Mouse (Mus musculus) frontal cortex, postnatal 36 days (tissue): ENCODE measurements around the gene Cdkn2d.
A peak's percentile ranks its signal among the peaks of the same experiment; 100 is the strongest.
"Not testable (repeated sequence)": the region's sequence is repeated elsewhere in the genome, so short reads cannot be mapped to it uniquely, and the experiment has no call there.

Source experiments
- DNase-seq, 2 experiments: peaks; one replicate each; pipeline ENCODE4 v3.0.0; 2022; ENCODE audit warnings: low spot score in 2 of 2

The Cdkn2d gene

DNA sequence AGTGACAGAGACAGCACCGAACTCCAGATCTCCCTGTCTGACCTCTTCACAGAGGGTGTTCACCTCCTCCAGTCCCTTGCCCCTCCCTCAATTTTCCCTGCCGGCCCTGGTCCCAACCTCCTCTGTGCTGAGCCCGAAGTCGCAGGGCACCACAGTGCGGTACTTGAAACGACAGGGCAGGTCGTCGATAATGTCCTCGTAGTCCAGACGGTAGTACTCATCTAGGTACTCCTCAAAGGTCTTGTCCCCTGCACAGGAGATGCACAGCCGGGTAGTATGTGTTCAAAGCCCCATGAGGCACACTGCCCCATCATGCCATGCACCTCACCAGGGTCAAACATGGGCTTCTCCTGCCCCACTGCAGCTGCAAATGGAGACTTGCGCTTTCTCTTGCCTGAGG is 15.5 kb downstream of the Cdkn2d start:
- DNase-seq: no peak

DNA sequence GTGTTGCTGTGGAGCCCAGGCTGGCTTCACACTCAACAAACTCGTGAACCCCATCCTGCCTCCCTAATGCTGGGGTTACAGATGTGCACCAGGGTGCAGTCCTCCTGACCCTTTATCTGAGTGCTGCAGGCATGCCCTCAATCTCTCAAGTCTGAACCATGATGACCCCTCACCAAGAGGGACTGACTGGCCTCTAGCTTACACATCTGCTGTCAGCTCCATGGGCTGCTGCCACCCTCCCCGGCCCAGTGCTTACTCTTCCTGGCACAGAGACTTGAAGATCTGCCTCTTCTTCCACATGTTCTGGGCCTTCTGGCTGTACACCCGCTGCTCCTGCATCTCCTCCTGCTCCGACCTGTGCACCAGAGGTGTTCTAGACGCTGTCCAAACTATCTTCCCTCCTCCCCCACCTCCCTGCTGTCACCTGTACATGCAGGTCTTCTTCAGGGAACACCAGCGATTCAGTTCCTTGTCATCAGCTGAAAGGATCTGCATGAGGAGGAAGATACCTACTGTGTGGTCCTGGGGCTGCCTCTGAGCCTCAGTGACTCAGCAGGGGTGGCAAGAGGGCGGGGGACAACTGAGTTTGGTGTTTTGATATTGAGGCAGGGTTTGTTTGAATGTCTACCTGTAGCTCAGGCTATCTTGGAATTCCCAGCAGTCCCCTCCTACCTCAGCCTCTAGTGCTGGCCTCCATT is 16.0 kb downstream of the Cdkn2d start:
- DNase-seq: no peak

DNA sequence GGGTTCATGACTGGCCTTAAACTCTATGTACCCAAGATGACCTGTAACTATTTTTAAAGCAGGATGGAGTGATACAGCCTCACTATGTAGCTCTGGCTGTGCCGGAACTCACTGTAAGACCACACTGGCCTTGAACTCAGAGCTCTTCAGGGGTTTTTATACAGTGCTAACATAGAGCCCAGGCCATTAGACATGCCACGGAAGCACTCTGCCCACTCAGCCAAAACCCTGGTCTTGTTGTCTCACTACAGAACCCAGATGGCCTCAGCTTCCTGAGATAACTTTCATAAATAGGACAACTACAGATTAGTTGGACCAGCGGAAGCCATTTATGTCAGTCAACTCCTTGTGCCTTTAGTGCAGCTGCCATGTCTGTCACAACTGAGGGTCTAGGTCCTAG is 16.9 kb downstream of the Cdkn2d start:
- DNase-seq: no peak

DNA sequence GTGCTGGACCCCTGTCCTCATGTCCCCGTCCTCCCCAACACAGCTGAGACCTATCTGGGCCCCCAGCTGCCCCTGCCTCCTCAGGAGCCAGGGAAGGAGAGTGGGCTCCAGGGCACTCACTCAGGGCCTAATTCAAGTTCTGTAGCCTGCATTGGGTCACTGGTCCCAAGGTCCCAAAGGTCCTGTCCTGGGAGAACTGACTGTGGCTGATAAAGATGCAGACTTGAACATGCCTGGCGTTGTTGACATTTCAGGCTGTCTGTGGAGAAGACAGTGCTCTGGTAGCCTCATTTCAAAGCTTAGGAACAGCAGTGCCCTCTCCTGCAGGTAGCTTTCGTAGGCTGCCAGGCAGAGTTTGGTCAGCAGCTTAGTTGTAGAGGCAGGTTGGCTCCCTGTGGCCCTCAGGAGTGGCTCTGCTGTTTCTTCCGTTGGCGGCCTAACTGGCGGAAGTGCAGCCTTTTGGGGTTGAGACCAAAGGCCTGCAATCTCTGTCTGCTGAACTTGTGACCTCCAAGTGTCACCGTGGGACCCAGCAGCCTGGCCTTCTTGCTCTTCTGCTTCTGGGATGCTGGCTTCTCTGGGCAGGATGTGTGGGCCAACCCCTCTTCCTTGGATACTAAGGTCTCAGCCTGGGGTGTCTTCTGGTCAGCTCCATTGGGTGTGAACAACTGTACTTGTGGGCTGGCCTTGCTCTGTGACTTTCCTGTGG is 17.5 kb downstream of the Cdkn2d start:
- no peak for DNase-seq

DNA sequence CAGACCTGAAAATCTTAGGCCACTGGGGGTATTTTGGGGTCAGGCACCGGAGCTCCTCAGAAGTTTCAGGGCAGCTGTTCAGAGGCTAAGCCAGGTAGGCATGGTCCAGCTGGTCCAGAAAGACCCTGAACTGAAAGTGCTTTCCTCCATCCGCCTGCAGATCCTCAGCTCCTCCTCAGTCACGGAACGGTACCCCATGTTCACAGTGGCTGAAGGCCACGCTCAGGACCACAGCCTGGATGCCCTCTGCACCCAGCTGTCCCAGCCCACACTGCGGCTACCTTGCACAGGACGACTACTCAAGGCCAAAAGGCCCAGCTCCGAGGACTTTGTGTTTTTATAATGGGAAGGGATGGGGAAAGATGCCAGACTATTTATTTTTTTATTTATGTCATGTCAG is 18.1 kb downstream of the Cdkn2d start:
- no peak for DNase-seq

- no peak for DNase-seq
Measured at GRCm38 (mm10) chr9:21272391-21272790, 18.8 kb downstream of the Cdkn2d start.

- not testable (repeated sequence) for DNase-seq
Measured at GRCm38 (mm10) chr9:21269590-21269989, 21.6 kb downstream of the Cdkn2d start.

- DNase-seq: no peak
Measured at GRCm38 (mm10) chr9:21268305-21268704, 22.9 kb downstream of the Cdkn2d start.

GRCm38 (mm10) chr9:21266889-21267288 is 24.3 kb downstream of the Cdkn2d start:
- no peak for DNase-seq

GRCm38 (mm10) chr9:21265611-21266010 is 25.6 kb downstream of the Cdkn2d start:
- no peak for DNase-seq

DNA sequence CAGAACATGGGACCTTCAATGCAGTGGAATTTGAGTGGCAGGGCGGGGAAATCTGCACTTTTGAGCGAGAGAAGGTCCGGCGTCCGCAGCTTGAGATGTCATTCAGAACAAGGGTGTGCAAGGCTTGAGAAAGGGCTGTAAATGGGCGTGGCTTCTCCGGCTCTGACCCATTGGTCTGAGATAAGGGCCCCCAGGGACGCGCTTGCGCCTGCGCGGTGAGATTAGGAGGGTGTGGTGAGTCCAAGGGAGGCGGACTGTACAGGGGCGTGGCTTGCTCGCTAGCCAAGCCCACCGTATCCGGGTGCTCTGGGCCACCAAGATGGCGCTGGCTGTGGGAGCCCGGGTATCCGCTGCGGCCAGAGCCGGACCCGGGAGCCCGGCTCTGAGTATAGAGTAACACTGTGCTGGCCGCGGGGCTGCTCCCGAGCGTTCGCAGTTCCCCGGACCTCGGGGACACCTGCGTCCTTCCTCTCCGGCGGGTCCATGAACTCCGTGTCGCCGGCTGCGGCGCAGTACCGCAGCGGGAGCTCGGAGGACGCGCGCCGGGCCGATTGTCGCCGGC is 26.1 kb downstream of the Cdkn2d start, which contains the start of gene Atg4d:
Atg4d (plus strand) TSS at position 294 of the 562 bp plus-strand sequence.
- DNase-seq: peak; percentile 95 to 96

DNA sequence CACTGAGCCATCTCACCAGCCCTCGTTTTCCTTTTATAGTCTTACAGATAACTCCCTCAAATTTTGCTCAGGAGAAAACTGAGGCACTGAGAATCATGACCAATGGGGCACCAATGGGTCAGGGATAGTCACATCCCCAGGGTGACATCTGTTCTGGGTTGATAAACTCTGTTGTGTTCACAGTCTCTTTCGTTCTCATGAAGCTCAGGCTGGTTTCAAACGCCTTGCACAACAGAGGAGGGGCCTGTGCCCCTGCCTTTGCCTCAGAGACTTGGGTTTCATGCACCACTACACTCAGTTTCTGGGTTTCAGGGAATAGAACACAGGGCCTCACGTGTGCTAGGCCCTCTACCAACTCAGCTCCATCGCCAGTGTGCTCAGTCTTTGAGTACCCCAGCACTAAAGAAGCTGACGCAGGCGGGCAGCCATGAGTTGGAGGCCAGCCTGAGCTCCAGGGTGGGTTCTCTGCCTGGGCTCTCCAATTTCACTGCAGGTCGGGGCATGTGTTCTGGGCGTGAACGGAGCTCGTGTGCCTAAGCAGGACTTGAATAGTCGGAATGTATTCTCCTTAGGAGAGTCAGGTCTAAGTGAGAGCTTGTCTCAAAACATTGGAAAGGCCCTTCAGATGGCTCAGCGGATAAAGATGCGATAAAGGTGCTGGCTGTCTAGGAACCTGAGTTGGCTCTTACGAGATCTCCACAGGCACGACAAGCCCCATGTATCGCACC is 26.8 kb downstream of the Cdkn2d start:
- DNase-seq: no peak

GRCm38 (mm10) chr9:21261831-21262230 is 29.4 kb downstream of the Cdkn2d start:
- DNase-seq: no peak

- no peak for DNase-seq
Measured at GRCm38 (mm10) chr9:21260491-21261040, 30.6 kb downstream of the Cdkn2d start.

DNA sequence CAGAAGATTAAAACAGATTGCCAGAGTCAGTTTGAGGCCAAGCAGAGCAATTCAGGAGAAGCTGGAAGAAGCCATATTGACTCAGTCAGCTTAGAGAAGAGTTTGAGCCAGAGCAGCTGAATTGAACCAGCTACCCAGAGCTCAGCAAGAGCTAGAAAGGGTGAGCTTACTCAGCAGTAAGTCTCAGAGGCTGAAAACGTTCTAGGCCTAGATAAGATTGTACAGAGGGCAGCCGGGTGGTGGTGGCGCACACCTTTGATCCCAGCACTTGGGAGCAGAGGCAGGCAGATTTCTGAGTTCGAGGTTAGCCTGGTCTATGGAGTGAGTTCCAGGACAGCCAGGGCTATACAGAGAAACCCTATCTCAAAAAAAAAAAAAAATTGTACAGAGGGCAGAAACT is 34.9 kb downstream of the Cdkn2d start:
- DNase-seq: not testable (repeated sequence)

DNA sequence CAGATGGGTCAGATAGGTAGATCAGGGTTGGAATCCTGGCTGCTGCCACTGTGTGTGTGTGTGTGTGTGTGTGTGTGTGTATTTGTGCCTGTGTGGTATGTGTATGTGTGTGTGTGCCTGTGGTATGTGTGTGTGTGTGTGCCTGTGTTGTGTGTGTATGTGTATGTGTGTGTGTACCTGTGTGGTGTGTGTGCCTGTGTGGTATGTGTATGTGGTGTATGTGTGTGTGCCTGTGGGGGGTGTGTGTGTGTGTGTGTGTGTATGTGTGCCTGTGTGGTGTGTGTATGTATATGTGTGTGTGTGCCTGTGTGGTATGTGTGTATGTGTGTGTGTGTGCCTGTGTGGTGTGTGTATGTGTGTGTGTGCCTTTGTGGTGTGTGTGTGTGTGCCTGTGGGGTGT is 36.5 kb downstream of the Cdkn2d start:
- DNase-seq: no peak

DNA sequence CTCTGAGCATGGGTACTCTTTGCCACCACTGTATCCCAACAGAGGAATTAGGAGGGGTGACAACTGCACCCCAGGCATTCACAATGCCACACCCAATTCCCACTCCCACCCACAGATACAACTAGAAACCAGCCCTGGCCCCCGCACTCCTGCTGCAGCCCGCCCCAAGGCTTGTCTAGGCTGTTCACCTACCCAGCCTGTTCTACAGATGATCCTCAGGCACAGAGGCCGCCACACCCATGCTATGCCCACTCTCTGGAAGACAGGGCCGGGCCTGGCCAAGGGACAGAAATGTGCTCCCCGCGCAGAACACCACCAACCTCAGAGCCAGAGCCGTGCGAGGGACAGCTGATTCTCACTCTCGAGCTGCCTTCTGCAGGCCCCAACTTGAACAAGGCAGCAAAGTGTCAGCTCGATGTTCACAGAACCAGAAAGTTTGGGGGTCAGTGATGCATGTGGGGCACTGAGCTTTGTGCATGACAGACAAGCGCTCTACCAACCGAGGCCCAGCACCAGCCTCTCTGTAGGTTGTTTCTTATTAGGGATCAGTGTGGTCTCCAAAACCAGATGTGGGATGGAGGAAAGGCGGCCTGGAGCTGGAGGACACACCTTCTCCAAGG is 40.0 kb downstream of the Cdkn2d start:
- no peak for DNase-seq

- DNase-seq: no peak
Measured at GRCm38 (mm10) chr9:21250509-21250908, 40.7 kb downstream of the Cdkn2d start.

GRCm38 (mm10) chr9:21249629-21250508 is 41.3 kb downstream of the Cdkn2d start:
- no peak for DNase-seq

DNA sequence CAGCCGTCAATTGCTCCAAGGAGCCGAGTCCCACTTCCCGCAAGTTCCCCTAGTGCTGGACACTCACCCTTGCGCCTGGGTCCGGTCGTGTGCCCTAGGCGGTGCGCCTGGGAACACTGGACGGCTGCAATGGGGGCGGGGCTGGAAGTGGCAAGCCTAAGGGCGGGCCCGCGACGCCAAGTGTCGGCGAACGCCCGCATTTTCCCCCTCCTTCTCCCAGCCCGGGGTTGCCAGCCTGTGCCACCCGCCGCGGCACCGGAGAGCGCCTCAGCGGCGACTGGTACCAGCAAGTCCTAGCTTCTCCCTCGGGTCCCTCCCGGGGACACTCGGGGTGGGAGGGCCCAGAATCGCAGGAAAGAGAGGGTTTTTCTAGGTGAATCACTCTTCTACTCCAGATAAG is 42.9 kb downstream of the Cdkn2d start, which contains the start of gene S1pr5:
S1pr5 (minus strand) TSS at position 118 of the 400 bp plus-strand sequence.
- no peak for DNase-seq
